Mouse (Mus musculus) cerebellum, adult 11 months (tissue): ENCODE measurements around the gene Rsad2.
A peak's percentile ranks its signal among the peaks of the same experiment; 100 is the strongest.
"Not testable (repeated sequence)": the region's sequence is repeated elsewhere in the genome, so short reads cannot be mapped to it uniquely, and the experiment has no call there.

Experiments
- DNase-seq: peaks from one replicate; pipeline ENCODE4 v3.0.0; 2022

Gene Rsad2

DNA sequence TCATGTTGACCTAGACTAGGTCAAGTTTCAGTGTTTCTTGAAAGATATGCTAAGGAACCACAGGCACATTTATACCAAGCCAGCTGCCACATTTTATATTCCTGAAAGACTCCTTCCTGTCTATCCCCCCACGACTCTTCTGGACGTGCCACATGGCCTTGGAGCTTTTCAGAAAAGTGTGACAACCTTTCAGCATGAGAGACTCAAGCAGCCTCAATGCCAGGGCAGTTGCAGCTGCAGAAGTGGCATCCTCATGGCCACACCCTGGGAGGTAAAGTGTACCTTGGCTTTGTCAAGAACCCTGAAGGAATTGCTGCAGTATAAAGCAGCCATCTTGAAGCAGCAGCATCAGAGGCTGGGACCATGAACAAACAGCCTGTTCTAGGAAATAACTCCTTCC, 11.7 kb downstream of the Rsad2 start:
- no peak for DNase-seq

DNA sequence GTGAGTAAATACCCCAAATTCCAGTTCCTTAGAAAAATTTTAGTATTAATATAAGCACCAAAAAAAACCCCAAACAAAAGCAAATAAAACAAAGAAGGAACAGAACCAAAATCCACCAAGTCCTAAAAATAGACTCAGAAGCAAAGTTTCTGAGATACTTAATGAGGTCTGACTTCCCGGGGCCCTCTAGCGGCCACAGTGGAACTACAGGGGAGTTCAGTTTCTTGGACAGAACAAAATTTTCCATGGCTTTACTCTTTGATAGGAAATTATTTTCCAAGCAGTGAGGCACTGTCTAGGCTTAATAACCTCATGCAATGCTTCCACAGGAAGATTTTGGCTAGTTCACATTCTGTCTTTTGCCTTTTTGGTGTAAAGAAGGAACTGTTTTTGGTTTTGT, 12.2 kb downstream of the Rsad2 start:
- DNase-seq: peak; percentile 39

DNA sequence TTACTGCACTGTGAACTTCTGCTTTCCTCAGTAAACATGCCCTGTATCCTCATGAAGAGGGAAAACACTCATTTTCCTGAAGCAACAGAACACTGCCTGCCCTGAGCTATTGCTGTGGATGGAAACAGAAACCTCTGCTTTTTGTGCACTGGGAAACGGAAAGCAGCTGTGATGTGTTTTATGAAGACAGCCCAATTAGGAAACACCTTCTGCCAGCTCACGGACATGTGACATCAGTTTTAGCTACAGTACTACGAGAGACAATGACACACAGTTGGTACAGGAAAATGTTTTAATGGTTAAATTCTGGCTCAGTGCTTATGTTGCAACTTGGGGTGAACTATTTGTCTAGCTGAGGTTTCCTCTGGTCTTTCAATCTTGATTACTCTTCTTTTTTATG, 16.9 kb downstream of the Rsad2 start:
- no peak for DNase-seq

DNA sequence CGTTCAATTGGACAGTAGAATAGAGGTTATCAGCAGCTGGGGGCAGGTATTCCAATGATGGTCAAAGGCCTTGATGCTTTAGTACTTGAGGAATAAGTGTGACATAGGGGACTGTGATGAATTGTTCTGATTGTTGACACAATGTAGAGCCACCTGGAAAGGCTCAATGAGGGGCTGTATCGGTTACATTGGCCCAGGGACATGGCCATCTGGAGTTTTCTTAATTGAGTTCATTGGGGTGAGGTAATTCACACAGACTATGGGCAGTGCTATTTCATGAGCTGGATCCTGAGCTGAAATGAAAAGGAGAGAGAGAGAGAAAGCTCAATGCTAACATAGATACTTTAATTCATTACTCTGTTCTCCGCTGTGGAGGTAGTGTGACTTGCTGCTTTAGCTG, 18.3 kb downstream of the Rsad2 start:
- DNase-seq: no peak

DNA sequence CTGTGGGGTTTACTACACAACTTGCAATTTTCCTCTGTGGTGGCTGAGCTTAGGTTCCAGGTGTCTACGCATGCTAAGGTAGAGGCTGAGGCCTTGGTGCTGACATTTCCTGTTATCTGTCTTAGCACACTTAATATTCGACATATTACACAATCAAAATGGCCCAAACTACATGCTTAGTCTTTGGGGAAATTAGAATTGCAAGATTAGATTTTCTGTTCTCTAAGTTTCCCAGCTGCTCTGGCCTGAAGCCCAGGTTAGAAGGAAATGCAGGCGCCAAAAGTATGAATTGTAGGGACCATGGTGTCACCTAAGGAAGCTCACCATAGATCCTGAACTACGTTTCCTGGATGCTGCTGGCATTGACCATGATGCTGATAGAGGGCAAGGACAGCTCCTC, 19.9 kb downstream of the Rsad2 start:
- DNase-seq: no peak

DNA sequence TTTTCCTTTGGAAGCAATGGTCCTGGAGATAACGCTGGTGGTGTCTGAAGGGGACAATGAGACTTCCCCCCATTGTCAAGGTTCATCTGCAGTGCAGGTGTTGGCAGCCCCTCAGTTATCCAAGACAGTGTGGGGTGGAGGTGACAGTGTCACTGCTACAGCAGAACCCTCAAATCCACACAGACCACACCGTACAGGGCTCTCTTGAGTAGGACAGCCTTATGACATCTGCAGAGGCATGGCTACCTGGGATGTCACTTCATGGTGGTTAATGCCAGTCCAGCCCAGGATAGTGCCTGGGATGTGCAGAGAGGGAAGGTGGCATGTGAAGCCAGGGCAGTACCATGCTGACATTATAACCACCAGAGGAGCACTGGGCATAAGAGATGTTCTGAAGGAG, 27.5 kb downstream of the Rsad2 start:
- DNase-seq: not testable (repeated sequence)

DNA sequence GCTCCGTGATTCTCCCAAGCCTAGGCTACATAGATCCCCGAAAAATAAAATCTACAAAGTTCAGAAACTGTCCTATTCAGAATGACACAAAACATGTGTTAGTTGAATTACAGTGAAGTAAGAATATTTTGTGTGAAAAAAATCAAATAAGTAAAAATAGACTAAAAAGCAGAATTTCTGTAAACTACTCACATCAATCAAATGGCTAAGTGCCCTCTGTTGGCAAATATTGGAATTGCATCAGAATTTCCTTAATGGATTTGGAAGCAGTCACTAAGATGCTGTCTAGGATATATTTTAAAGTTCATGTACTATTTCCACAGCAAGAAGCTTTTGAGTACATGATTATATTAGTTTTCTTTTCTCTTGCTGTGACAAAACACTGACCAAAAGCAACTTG, 31.4 kb downstream of the Rsad2 start:
- DNase-seq: no peak

DNA sequence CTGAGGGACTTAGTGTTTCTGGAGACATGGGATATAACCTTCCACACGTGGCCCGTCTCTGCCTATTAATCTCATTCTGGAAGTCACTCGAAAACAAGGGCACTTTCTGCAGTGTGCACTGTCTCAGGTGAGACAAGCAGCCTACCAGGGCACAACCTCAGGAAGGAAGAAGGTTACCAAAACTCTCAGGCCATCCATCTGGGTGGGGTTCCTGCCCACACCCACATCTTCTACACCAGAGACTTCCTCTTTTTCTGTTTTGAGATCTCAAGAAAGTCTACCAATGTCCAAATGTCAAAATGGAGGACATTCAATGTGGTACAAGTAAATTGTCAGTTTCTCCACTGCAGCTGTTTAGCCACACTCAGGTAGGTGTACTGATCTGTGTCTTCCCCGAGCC, 37.9 kb downstream of the Rsad2 start:
- no peak for DNase-seq

DNA sequence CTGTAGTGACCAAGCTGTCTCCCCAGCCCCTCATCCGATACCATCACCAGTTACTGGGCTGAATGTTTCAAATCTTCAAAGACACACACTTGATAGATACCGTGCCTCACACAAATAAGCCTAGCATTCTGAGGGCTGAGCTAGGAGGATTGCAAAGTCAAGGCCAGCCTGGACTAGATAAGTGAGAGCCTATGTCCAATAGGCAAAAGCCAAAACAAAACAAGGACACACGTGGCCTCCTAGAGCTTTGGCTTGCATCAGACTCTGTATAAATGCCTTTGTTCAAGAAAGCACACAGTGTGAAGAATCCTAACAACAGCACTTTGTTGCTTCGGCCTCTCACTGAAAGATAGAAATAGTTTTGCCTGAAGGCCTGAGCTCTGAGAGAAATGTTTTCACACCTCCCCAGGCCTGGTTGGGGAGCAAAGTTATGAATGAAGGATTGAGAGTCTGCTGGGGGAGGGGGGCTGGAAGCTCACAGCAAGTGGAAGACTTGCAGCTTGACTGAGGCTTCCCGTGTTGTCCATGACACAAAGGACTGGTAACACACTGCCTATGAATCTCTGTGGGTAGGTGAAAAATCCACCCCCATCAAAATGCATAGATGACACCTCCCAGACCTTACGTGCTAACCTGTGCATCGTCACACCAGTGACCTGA, 39.5 kb downstream of the Rsad2 start:
- no peak for DNase-seq

DNA sequence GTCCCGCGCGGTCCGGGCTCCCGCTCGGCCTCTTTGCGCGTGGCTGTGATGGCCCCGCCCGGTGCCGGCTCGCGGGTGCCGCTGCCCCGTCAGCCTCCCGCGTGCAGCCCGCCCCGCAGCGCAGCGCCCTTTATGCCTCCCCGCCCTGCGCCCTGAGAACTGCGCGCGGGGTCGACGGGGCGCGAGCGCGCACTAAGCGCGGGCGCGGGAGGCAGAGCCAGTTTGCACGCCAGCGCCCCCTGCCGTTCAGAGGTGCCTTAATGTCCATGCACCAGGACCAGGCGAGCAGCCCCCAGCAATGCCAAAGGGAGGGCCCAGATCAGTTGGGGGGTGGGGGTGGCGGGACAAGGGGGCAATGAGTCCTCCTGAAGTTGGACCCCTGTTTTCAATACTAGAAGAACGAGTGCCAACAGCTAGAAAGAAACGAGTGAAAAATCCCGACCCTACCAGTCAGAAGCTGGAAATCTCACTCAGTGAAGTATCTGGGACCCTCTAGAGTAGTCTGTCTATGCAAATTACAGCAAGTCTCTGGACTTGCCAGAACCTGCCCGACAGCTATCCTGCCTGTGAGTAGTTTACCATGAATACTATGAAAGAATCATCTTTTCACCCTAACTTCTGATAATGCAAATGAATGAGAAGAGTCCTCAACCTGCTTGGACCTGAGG, 41.0 kb downstream of the Rsad2 start, which contains the start of gene Rnf144a:
TSS of gene Rnf144a (minus strand) at position 151 of the 668 bp plus-strand sequence.
- DNase-seq: peak; percentile 90

DNA sequence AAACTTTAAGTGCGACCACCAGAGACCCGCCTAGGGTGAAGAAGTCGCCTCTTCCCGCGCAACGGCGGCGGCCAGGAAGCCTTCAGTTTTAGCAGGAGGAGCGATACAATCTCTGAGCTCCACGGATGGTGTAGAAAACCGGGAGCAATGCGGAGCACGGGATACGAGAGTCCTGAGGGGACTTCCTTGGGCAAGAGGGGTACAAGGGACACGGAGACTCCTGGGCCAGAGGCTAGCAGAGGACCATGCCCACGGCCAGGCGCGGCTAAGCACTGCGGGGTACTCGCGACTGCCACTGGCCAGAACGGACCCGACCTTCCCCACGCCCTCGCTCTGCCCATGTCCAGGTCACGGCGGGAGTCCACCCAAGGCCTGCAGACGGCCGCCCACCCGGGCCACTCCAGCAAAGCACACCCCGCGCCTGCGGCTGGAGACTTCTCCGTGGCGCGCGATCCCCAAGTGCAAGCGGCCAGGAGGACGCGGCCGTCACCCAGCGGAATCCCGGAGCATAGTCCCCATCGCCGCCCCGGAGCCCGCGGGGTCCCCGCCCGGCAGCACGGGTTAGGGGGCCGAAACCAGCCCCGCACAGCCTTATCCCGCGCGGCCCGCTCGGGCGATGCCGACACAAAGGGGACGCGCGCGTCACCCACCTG, 41.7 kb downstream of the Rsad2 start:
- no peak for DNase-seq

DNA sequence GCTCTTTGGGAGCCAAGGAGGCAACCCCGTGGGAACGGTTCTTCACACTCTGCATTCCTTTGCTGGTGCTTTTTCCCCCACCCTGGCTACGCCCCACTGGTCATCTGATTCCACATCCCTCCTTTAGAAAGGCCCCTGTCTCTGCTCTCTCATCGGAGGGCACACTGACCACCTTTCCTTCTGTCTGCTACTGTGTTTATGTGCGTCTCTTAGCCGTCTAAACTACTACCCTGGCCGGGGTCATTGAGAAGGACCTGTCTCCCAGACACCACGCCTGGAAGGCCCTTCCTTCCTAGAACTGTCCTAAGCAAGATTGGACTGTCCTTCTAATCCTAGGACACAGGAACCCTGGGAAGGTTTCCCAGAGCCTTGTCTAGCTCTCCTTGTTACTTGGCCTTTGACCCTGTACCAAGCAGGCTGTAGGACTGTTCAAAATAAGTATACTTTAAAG, 42.3 kb downstream of the Rsad2 start:
- DNase-seq: no peak

DNA sequence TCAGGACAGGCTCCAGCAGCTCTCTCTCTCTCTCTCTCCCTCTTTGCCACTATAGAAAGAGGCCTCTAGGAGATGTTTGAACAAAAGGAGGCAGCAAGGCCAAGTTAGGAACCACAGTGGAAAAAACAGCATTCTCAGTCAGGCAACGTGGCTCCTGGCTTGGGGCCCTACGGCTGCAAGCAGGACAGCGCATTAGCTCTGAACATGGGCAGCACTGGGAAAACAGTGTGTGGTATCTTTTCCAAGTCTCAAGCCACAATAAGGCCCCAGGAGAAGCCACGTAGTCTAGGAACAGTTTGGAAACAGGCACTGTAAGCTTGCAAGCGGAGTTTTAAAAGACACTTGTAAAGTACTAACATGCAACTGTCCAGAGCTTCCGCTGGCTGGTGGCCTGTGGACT, 43.5 kb downstream of the Rsad2 start:
- DNase-seq: no peak

DNA sequence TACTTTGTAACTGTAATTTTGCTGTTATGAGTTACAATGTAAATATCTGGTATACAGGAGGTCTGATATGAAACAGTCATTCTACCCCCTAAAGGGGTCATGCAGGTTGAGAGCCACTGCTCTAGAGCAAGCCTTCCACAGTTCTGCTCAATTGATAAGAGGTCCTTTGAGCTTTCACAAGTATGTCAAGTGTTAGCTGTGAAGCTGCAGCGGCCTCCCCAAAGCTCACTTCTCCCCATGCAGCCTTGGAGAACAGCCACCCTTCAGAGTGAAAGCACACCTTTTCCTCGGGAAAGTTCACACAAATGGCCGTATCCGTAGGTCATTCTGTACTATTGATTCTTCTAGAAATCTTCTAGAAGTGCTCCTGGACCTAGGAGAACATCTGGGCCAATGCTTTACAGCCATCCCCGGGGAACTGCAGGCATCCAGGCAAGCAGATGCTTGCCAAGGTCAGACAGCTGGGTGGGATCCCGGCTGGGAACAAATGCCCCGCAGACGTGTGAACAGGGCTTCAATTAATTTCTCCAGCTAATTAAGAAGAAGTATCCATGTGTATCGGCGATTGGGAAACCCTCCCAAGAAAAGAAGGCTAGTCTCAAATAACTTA, 44.3 kb downstream of the Rsad2 start:
- no peak for DNase-seq

DNA sequence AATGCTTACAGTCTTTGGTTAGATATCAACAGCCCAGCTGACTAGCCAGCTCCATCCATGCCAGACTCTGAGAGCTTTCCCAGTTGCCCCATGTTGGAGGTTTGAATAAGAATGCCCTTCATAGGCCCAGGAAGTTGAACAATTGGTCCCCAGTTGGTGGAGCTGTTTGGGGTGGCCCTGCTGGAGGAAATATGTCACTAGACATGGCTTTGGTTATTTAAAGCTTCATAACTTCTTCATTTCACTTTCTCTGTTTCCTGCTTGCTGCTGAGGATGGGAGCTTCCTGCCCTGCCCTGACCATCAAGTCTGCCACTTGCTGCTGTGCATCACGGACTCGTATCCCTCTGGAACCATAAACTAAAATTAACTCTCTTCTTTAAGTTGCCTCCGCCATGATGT, 45.8 kb downstream of the Rsad2 start:
- no peak for DNase-seq

DNA sequence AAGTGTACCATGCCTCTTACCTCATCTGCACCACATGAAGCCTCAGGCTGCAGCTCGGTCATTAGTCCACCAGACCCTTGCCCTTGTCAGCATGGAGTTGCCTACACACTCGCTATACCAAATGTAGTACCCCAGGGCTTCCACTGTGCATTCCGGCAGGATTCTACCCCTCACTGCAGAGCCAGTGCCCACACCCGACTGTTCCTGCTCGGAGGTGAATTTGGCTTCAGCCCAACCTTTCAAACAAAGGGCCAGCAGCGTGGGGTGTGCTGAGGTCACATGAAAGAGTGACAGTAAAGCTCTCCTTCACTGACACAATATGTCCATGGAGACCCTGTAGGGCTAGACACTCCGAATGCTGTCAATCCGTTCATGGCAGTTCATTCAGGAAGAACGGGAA, 47.5 kb downstream of the Rsad2 start:
- DNase-seq: no peak

DNA sequence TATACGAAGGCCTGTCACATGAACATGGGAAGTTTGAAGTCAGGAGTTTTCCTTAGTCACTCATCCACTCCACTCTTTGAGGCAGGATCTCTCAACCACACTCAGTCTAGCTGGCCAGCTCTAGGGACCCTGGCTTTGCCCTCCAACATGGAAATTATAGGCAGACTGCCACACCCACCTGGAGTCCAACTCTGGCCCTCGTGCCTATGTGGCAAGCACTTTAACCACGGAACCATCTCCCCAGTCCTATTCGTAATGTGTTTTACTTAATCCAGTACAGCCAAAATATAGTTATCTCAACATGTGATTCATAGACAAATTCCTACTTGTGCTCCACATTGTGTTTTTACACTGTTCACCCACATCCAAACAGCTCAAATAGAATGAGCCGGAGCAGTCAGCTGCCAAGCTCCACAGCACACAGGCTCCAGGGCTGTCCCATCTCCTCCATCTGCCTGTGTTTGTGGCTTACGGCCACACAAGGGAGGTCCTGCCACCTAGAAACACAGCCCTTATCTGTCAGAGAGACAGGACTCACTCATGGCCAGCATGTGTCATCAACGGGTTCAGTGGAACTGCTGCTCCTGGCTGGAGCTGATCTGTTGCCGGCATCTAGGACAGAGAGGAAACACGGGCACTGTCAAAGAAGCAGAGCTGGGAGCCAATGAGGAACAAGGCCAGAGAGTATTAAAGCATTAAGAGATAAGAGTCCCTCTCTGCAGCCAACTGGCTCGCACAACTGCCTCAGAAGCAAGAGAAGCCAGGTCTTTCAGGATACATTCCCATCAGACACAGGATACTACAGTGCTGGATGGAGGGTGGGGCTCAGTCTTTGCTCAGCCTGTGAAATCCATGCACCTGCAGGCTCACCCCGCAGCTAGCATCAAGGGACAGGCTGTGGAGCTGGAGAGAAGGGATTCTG, 51.2 kb downstream of the Rsad2 start:
- peak; percentile 34 for DNase-seq

DNA sequence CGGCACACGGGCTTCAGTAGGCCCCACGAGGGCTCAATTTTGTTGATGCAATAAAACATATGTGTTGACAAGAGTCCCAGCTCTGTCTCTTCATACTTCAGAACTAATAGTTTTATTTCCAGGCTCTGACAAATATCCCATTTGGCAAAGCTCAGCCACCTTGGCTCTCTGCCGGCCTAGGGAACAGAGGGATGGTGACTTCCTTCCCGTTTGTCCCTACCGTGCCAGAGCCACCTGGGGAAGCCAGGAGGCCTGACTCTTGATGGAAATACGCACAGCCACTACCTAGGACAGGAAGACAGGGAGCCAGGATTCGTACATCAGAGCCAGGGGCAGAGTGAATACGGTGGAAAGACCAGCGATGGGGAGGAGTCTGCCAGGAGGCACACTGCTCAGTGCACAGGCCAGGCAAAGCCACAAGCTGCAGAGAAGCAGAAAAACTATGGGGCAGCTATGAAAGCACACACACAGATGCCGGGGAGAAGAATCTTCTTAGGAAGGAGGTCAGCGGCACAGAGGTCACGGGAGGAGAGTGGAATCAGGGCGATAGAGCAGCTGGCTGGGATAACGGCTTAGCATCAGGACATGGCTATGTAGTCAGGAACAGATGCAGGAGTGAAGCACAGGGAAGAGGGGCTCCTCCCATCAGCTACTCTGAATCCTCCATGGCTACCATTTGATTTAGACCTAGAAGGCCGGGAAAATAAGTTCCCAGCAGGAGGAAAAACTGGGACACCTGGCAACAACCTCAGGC, 52.7 kb downstream of the Rsad2 start:
- DNase-seq: peak; percentile 83

DNA sequence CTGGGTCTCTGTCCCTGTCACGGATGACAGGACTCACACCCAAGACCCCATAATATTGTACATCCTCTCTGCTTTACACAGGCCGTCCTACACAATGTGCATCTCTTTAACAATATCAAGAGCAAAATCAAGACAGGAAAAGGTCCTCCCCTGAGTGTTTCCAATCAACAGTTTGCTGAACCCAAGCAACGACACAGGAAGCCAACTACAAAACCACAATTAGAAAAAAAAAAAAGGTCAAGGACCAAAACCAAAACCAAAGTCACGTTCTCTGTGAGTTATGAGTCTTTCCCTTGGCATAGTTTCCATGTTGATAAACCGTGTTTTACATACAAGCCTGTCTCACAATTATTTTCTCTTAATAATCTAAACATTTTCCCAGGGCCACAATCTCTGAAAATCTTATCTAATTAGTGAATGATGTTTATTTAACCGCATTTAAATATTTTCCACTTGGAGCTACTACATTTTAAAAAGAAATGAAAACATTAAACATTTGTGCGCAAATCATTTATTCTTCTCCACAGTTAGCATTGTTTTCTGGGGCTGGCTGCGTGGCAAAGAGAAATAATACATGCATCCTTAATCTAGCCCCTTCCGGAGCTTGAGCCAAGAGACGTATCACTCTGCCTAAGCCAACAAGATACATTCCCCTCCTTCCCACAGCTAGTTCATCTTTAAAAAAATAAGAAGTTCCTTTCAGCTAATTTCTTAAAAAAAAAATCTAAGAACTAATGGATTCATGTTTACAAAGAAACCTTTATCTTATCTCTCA, 54.4 kb downstream of the Rsad2 start:
- DNase-seq: no peak

DNA sequence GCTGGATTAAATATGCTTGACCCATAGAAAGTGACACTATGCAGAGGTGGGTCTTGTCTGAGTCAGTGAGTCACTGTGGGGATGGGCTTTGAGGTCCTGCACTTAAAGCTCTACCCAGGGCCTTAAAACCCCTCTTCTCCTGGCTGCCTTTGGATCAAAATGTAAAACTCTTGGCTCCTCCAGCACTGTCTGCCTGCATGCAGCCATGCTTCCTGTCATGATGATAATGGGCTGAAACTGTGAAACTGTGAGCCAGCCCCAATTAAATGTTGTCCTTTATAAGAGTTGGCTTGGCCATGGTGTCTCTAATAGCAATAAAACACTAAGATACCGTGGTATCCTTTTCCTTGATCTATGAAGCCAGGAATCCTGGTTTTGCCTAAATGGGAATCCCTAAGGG, 55.0 kb downstream of the Rsad2 start:
- DNase-seq: no peak

DNA sequence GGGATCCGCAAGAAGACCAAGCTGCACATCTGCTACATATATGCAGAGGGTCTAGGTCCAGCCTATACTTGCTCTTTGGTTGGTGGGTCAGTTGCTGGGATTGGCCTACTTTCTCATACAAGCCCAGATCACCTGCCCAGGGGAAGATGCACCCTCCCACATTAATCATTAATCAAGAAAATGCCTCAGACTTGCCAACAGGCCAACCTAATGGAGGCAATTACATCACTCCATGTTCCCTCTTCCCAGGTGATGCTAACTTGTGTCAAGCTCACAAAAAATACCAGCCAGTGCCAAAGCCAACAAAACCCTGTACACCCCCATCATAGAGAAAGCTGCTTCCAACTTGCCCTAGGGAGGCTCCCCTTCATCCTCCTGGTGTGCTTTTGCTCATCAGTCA, 55.5 kb downstream of the Rsad2 start:
- no peak for DNase-seq
